Mouse (Mus musculus): ENCODE measurements around the gene Snx9.

The Snx9 gene

GRCm38 (mm10) chr17:5966706-5967105, 125.6 kb downstream of the Snx9 start:
- no peak for DNase-seq (ENCODE audit: low spot score in 2 of 2)

- no peak for DNase-seq (ENCODE audit: low spot score in 2 of 2)
These were observed 127.4 kb downstream of the Snx9 start for GRCm38 (mm10) chr17:5968562-5968961.

- no peak for DNase-seq (ENCODE audit: low spot score in 2 of 2)
These were observed 128.1 kb downstream of the Snx9 start for GRCm38 (mm10) chr17:5969246-5969645.

- no peak for DNase-seq (ENCODE audit: low spot score in 2 of 2)
These were observed 129.2 kb downstream of the Snx9 start for GRCm38 (mm10) chr17:5970298-5970821.

GRCm38 (mm10) chr17:5973536-5973935, 132.4 kb downstream of the Snx9 start:
- DNase-seq (ENCODE audit: low spot score in 2 of 2), result no peak

GRCm38 (mm10) chr17:5975099-5975977, 134.2 kb downstream of the Snx9 start:
- DNase-seq (ENCODE audit: low spot score in 2 of 2), result peak; percentile 45 to 46

GRCm38 (mm10) chr17:5976221-5977055, 135.3 kb downstream of the Snx9 start:
- peak; percentile 19 to 22 for DNase-seq (ENCODE audit: low spot score in 2 of 2)

- no peak for DNase-seq (ENCODE audit: low spot score in 2 of 2)
These were observed 136.2 kb downstream of the Snx9 start for GRCm38 (mm10) chr17:5977056-5977920.

GRCm38 (mm10) chr17:5977921-5978504, 136.9 kb downstream of the Snx9 start:
- no peak for DNase-seq (ENCODE audit: low spot score in 2 of 2)

GRCm38 (mm10) chr17:5978505-5979077, 137.5 kb downstream of the Snx9 start:
- DNase-seq (ENCODE audit: low spot score in 2 of 2), result no peak

GRCm38 (mm10) chr17:5980860-5981259, 139.7 kb downstream of the Snx9 start:
- no peak for DNase-seq (ENCODE audit: low spot score in 2 of 2)
